Mouse (Mus musculus) cerebellum, postnatal 25 days (tissue): ENCODE measurements around the gene Nuak1.

ENCODE experiments used
- DNase-seq, 2 experiments: peaks; one replicate each; pipeline ENCODE4 v3.0.0; 2021; ENCODE audit warnings: mixed read lengths in 2 of 2

Nuak1 gene

GRCm38 (mm10) chr10:84376346-84376745 is 64.1 kb downstream of the Nuak1 start:
- peak in 1 of 2 experiments; percentile 19 for DNase-seq

- peak in 1 of 2 experiments; percentile 38 for DNase-seq
Measured at GRCm38 (mm10) chr10:84374996-84375395, 65.4 kb downstream of the Nuak1 start.

- no peak for DNase-seq
Measured at GRCm38 (mm10) chr10:84373476-84373875, 66.9 kb downstream of the Nuak1 start.

- DNase-seq, result peak; percentile 51 to 58
Measured at GRCm38 (mm10) chr10:84372161-84373095, 68.0 kb downstream of the Nuak1 start.

GRCm38 (mm10) chr10:84371681-84372160 is 68.7 kb downstream of the Nuak1 start:
- DNase-seq, result peak; percentile 80 to 86

GRCm38 (mm10) chr10:84371230-84371629 is 69.2 kb downstream of the Nuak1 start:
- no peak for DNase-seq

GRCm38 (mm10) chr10:84369646-84370314 is 70.6 kb downstream of the Nuak1 start:
- DNase-seq, result peak; percentile 12 to 15

GRCm38 (mm10) chr10:84368185-84368584 is 72.2 kb downstream of the Nuak1 start:
- peak in 1 of 2 experiments; percentile 1 for DNase-seq

- DNase-seq, result peak; percentile 3 to 7
Measured at GRCm38 (mm10) chr10:84365166-84365865, 75.1 kb downstream of the Nuak1 start.

- no peak for DNase-seq
Measured at GRCm38 (mm10) chr10:84363833-84364232, 76.6 kb downstream of the Nuak1 start.

GRCm38 (mm10) chr10:84360953-84361352 is 79.4 kb downstream of the Nuak1 start:
- DNase-seq, result no peak

GRCm38 (mm10) chr10:84360391-84360790 is 80.0 kb downstream of the Nuak1 start:
- no peak for DNase-seq

- DNase-seq, result no peak
Measured at GRCm38 (mm10) chr10:84358738-84359120, 81.7 kb downstream of the Nuak1 start.

- DNase-seq, result peak; percentile 95 to 97
Measured at GRCm38 (mm10) chr10:84357997-84358737, 82.2 kb downstream of the Nuak1 start.

- DNase-seq, result peak in 1 of 2 experiments; percentile 65
Measured at GRCm38 (mm10) chr10:84357593-84357992, 82.8 kb downstream of the Nuak1 start.

- no peak for DNase-seq
Measured at GRCm38 (mm10) chr10:84354323-84354722, 86.1 kb downstream of the Nuak1 start.

- no peak for DNase-seq
Measured at GRCm38 (mm10) chr10:84345730-84346129, 94.7 kb downstream of the Nuak1 start.

GRCm38 (mm10) chr10:84343536-84343935 is 96.9 kb downstream of the Nuak1 start:
- no peak for DNase-seq

GRCm38 (mm10) chr10:84339456-84339855 is 100.9 kb downstream of the Nuak1 start:
- no peak for DNase-seq

- DNase-seq, result no peak
Measured at GRCm38 (mm10) chr10:84338752-84339151, 101.6 kb downstream of the Nuak1 start.

- DNase-seq, result no peak
Measured at GRCm38 (mm10) chr10:84335441-84335840, 105.0 kb downstream of the Nuak1 start.

GRCm38 (mm10) chr10:84329822-84330221 is 110.6 kb downstream of the Nuak1 start:
- DNase-seq, result no peak
